Mouse (Mus musculus) ovary, postnatal 14 days (tissue): ENCODE measurements at regions not wholly inside any gene's neighbourhood (a gene's known extent, or its start where the extent isn't known, plus 50 kb on each side); places are given as distances from the start of the nearest gene placed in this dataset.

Experiments
- DNase-seq: peaks from one replicate; pipeline ENCODE4 v3.0.0; 2022; ENCODE audit warnings: low spot score

- DNase-seq = no peak
Observed at GRCm38 (mm10) chr10:67663028-67663427, 114.3 kb upstream of the Ado start.

DNA sequence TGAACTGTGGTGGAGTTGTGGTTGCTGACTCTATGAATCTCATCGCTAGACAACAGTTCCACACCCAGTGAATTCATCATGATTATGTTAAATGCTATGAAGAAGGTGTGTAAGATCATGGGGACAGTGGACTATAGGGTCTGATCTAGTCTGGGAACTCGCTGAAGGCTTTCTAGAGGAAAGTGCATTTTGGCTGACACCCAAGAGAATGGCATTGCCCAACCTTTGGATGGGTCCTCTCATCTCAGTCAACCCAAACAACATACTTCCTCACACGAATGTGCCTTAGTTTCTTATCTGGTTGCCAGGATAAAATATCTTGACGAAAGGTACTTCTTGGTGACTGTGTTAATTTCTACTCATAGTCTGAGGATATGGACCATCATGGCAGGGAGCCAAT is 112.9 kb upstream of the Ado start:
- DNase-seq = no peak

DNA sequence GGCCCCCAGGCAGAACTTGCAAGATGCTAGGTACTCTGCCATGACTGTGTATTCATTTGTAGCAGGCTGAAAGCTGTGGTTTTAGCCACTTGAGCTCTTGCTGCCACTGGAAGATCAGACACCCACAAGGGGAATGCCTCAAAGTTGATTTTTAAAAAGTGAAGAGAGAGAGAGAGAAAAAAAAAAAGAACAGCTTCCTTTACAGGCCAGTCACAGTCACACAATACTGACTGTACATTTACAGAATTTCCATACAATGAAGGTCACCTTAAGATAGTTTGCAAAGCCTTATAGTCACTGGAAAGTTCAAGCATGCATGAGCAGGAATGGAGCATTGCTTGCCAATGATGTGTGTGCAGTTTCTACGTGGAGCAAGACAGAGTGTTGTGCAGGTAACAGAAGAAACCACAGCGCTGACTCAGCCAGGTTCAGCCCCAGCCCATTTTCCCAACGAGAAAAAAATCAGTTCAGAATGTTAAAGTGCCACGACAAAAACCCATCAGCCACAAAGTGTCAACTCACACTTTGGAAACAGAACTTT is 109.3 kb upstream of the Ado start:
- no peak for DNase-seq

- no peak for DNase-seq
Observed at GRCm38 (mm10) chr10:67657305-67657704, 108.5 kb upstream of the Ado start.

DNA sequence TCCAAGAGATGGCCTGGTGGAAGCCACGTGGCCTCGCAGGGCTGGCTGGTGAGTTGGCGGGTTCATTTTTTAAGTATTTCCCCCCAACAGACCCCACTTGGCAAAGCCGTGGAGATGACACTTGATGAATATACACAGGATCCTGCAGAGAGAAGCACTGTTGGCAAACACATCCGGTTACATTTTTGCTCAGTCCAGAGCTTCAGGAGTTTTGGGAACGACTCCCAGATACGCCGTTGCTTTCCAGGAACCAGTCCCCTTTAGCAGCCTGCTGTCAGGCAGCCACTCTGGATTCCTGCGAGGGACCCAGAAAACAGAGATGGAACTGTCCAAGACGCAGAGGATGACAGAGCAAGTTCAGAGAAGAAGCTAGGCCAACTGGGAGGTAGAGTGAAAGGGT is 105.8 kb upstream of the Ado start:
- DNase-seq = no peak

DNA sequence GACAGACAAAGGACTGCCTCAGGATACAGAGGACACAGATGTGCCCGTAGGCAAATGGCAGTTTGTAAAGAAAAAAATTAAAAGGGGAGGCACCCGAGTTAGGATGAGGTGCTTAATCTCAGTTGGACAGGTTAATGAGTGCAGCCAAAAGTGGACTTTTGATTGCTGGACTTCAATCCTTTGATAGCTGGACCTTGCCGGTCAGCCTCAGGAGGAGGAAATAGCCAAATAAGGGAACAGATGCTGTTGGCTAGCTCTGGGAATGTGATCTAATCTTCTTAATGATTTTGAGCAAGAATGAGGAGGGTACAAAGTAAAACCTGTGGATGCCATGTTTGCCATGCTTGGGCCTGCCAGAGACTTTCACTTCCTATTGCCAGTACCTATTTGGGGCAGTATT is 103.5 kb upstream of the Ado start:
- no peak for DNase-seq

DNA sequence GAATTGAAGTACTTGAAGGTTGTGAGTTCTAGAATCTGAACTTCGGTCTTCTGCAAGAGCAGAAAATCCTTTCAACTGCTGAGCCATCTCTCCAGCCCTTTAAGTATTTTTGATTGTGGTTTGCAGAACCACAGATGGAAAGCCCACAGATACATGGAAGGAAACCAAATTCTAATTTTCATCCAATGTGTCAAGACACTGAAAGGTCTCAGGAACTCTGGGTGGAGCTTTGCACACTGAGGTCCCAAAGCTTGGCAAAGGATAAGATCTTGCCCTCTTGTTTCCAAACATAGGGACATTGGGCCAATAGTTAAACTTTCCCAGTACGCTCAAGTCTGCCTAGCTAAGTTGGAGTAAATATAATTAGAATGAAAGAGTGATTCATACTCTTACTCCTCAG is 102.6 kb upstream of the Ado start:
- no peak for DNase-seq

- DNase-seq = peak; percentile 25
Observed at GRCm38 (mm10) chr10:67647777-67648727, 99.3 kb upstream of the Ado start.

DNA sequence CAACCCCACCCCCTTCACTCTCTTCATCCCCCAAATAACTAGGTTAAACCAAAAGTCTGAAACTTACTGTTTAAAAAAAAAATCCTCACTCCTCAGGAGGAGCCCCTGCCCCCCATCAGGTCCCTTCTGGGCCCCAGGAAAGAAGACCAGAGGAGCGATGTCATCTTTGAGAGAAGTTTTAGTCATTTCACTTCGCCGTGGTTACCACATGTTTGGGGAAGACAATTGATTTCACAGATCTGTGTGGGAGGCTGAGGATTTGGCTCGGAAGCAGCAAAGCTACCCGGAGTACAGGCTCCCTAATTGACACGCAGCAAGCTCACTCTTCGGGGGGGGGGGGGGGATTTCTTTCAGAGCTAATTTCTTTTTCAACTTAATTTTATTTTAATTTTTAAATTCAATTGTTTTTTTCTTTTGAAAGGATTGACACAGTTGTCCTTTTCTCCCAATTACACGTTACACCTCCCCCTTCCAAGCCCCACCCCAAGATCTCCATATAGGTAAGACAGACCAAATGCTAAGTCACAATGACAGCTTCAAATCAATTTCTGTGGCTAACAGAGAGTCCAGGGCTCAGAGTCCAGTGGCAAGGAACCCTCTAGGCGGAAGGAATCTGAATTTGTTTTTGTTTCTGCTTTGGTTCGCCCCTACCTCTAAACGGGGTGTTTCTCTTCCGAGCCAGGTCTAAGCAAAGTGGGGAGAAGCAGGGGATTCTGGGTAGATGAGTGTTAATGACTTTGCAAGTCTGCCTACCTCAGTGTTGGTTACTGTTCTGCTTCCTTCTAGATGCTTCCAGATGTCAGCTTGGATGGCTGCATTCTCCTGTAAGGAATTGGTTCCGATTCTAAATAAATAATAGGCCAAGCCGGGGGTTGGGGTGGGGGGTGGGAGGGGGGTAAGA is 98.2 kb upstream of the Ado start:
- no peak for DNase-seq

DNA sequence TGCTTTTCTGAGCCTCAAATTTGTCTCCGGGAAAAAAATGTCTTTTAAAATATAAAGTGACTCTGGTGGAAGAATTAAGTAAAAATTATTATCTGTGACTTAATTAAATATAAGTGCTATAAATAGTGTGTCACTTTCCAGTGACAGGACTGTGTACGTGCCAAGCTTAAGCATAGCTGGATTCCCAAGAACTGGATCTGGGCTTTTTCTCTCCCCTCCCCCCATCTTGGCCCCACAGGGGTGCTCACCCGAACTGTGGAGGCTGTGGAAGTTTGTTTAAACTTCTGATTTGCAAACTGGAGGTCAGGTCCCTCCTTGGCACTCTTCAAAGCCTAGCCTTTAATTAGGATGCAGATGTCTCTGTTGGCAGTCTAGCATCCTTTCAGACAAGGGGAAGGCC is 97.1 kb upstream of the Ado start:
- DNase-seq = no peak

- no peak for DNase-seq
Observed at GRCm38 (mm10) chr10:67644280-67644679, 95.5 kb upstream of the Ado start.

GRCm38 (mm10) chr10:67643685-67644084 is 94.9 kb upstream of the Ado start:
- DNase-seq = no peak

DNA sequence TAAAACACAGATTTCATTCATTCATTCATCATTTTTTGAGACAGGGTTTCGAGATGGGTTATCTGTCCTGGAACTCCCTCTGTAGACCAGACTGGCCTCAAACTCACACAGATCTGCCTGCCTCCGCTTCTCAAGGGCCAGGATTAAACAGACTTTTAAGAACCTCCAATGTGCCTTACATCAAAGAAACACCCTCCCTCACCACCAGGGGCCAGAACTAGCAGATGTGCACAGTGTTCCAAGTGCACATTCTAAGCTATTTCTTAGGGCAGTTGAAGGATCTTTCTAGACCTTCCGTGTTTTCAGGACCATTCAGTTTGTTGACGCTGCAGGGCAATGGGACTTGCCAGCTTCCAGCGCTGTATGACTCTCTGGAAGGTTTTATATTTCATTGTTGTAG is 88.6 kb upstream of the Ado start:
- no peak for DNase-seq

- DNase-seq = no peak
Observed at GRCm38 (mm10) chr10:67636569-67636968, 87.8 kb upstream of the Ado start.

DNA sequence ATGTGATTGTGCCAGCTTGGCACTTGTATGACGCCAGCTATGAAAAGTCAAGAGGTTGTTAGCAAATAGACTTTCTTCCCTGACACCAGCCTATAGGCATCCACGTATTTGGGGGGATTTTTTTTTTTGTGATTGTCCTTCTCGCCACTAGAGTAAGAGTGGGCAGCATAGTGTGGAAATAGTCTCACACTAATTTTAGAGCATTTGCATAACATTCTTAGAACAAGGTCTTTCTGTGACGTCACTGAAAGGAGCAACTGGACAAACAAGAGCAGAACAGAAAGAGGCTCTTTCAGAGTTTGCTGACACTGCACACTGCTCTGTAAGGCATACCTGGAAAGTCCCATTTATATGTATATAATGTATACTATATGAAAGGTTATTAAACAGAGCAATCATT is 86.0 kb upstream of the Ado start:
- DNase-seq = no peak

GRCm38 (mm10) chr10:67633063-67633462 is 84.3 kb upstream of the Ado start:
- no peak for DNase-seq

DNA sequence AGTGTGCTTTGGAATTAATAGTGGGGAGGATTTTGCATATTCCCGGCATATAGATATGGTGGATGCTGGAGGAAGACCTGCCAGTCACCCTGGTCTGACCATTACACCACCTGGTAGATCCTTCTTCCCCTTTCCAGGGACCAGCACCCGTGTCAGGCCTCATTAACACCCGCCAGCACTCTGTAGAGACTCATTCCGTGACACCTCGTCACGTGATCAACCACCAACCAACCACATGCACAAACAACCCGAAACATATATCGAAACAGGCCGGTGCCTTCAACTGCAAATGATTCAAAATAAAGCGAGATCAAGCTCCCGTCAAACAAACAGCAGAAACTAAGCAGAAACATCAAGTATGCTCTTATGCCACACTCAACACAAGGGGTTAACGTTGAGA is 74.6 kb upstream of the Ado start:
- no peak for DNase-seq

GRCm38 (mm10) chr10:67620018-67620417 is 71.3 kb upstream of the Ado start:
- DNase-seq = no peak

DNA sequence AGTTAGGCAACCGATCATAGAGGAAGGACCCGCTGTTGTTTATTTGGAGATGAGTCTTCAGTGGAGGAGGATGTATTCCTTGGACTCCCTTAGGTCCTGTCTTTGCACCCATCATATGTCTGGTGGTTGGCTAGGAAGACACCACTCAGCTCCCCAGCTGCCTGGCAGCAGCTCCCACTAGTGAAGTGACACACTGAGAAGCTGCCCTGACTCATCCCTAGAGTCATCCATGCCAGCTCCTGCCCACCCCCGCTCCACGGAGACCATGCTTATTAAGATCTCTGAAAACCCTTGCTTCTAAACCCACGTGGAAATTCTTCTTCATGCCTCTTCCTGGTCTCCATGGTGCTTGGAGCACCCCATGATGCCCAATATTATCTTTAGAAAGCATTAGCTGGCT is 69.4 kb upstream of the Ado start:
- DNase-seq = no peak

- no peak for DNase-seq
Observed at GRCm38 (mm10) chr10:67615016-67615415, 66.3 kb upstream of the Ado start.

- DNase-seq = no peak
Observed at GRCm38 (mm10) chr10:67610689-67611088, 61.9 kb upstream of the Ado start.

DNA sequence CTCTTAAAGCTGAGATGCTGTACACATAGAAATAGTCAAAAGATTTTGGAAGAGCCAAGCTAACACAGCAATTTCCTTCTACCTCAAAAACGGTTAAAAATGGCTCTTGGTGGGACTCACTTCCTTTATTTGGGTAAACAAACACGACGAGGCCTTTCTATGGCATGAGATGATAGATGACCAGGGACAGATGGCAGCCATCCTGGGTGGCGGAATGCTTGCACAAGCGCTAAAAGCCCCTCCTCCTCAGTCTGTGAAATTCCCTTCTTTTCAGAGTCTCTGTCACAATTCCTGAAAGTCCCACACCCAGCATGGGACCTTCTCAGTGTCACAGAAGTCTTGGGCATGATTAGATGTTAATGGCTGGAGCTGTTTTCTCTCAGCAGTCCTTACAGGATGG is 59.3 kb upstream of the Ado start:
- DNase-seq = no peak
